Mouse (Mus musculus) liver, embryonic 15.5 days (tissue): ENCODE results near the gene Nipbl. TPM values are rescaled to one million over a fixed set of nuclear protein-coding genes. Genes with fewer than 3 reads are reported as not detected.
"Not testable (repeated sequence)": the region's sequence is repeated elsewhere in the genome, so short reads cannot be mapped to it uniquely, and the experiment has no call there.

Experiments
- ATAC-seq: fragments of 200-750 bp; cut with Nextera tagmentation; 2 replicates; pipeline ENCODE4 v1.8.0; 2017; ENCODE audit warnings: moderate number of reproducible peaks, mild to moderate bottlenecking, moderate library complexity; ENCODE audit not compliant: insufficient read depth
- H3K27ac ChIP-seq: fragments of 300-500 bp; sonication (generic); replicated peaks from 2 replicates; pipeline ENCODE4 v1.5.1; 2015; ENCODE audit warnings: mild to moderate bottlenecking, inconsistent platforms
- H3K27me3 ChIP-seq: fragments of 300-500 bp; sonication (generic); 2 replicates; pipeline ENCODE4 v1.6.1; 2015; ENCODE audit warnings: mild to moderate bottlenecking, inconsistent platforms
- H3K36me3 ChIP-seq: fragments of 300-500 bp; sonication (generic); replicated peaks from 2 replicates; pipeline ENCODE4 v1.6.1; 2015; ENCODE audit warnings: moderate library complexity, mild to moderate bottlenecking, inconsistent platforms
- H3K4me1 ChIP-seq: fragments of 300-500 bp; sonication (generic); replicated peaks from 2 replicates; pipeline ENCODE4 v1.6.1; 2015; ENCODE audit warnings: inconsistent platforms
- H3K4me2 ChIP-seq: fragments of 300-500 bp; sonication (generic); 2 replicates; pipeline ENCODE4 v1.6.1; 2015; ENCODE audit warnings: moderate library complexity, mild to moderate bottlenecking, inconsistent platforms
- H3K4me3 ChIP-seq: fragments of 300-500 bp; sonication (generic); replicated peaks from 2 replicates; pipeline ENCODE4 v1.5.1; 2015; ENCODE audit warnings: mild to moderate bottlenecking, inconsistent platforms
- H3K9ac ChIP-seq: fragments of 300-500 bp; sonication (generic); 2 replicates; pipeline ENCODE4 v1.6.1; 2015; ENCODE audit warnings: moderate library complexity, mild to moderate bottlenecking, inconsistent platforms
- H3K9me3 ChIP-seq: fragments of 300-500 bp; sonication (generic); replicated peaks from 2 replicates; pipeline ENCODE4 v1.6.1; 2016; ENCODE audit warnings: inconsistent platforms
- WGBS: fragments of 180-500 bp; shearing (Covaris S2); methylation state at CpG from one replicate; pipeline ENCODE4 v1.1.7; 2015; ENCODE audit warnings: mixed read lengths; ENCODE audit not compliant: insufficient replicate concordance; 5-methylcytosine and 5-hydroxymethylcytosine counted together
- polyA plus RNA-seq: library from polyadenylated mRNA; unstranded; fragments of >200 nt; fragmentation: Nextera tagmentation; extraction: Ambion mirVana; gene quantifications from 2 replicates; pipeline ENCODE4 v1.2.1, GENCODE M21; 2015

The Nipbl gene
- polyA plus RNA-seq: 6.1 and 6.3 TPM in 2 replicates

DNA sequence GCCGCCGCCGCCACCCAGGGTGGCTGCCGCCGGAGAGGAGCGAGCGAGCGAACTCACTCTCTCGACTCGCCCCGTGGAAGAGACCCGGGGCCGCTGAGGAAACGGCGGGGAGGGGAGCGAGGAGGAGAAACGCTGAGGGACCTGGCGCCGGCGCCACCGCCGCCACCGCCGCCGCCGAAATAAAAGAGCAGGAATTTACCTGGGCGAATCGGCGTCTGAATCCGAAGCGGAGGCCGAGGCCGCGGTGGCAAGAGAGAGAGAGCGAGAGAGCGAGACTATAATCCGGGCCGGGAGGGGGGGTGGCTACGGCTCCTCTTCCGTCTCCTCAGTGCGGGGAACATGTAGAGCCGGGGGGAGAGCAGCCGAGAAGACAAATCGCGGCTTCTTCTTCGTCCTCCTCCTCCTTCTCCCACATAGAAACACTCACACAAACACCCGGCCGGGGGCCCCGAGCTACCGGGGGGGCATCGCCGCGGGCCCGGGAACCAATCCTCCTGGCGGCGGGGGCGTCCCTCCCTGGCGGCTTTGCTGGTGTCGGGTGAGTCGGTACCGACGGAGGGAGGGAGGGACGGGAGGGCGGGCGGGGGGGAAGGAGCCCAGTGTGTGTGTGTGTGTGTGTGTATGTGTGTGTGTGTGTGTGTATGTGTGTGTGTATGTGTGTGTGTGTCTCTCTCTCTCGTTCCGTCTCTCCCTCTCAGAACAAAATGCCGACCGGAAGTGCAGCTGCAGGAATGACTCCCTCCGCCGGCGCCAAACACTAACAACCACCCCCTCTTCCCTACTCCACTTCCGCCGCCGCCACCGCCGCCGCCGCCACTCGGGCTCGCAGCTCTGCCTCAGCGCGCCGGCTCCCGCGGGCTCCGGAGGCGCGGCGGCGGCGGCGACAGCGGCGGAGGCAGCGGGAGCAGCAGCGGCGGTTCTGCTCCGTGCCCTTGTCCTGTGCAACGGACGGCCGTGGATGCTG is at the start of gene Nipbl:
Gene Nipbl (minus strand): TSS at position 538 of the 964 bp plus-strand sequence.
- H3K9ac ChIP-seq: peak within 1 kb of the TSS; percentile 98
- peak; percentile 78 for ATAC-seq
- H3K4me3 ChIP-seq: peak within 1 kb of the TSS; percentile 96
- H3K27me3 ChIP-seq: no peaks in the 10 kb centered on the region
- WGBS: under 1% methylated on average over 81 of the region's 102 CpGs
- no peaks in the 10 kb centered on the region for H3K9me3 ChIP-seq
- H3K27ac ChIP-seq: peak within 1 kb of the TSS; percentile 98
- peak within 1 kb of the TSS; percentile 94 for H3K4me2 ChIP-seq
- peaks cover 27% of the 10 kb centered on the region for H3K4me1 ChIP-seq
- H3K36me3 ChIP-seq: no peaks in the 10 kb centered on the region

DNA sequence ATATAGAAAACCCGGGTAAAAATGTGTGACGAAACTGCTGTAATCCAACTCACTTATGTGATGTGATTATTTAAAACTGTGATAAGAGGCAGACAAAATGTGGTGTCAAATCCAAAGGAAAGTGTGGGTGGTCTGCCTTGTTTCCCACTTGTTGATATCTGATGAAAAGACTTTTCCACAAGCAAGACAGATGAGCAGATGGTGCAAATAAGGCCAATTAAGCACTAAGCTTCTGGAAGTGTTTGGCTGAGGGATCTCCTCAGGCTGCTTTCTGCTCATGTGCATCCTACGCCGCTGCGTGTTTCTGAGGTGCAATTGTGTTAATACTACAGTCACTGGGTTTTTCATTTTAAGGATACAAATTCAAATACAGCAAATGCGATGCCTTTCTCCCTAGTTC is 41.0 kb upstream of the Nipbl start:
- Histone ChIP-seq H3K27me3 (no peaks in the 10 kb centered on the region), H3K27ac (no peak overlapping the region), H3K9me3 (no peaks in the 10 kb centered on the region), H3K36me3 (no peaks in the 10 kb centered on the region), H3K4me1 (no peaks in the 10 kb centered on the region), H3K9ac (no peak overlapping the region), H3K4me3 (no peak overlapping the region), H3K4me2 (no peak overlapping the region)
- no peak for ATAC-seq
- 76% methylated on average over 6 of the region's 6 CpGs for WGBS

DNA sequence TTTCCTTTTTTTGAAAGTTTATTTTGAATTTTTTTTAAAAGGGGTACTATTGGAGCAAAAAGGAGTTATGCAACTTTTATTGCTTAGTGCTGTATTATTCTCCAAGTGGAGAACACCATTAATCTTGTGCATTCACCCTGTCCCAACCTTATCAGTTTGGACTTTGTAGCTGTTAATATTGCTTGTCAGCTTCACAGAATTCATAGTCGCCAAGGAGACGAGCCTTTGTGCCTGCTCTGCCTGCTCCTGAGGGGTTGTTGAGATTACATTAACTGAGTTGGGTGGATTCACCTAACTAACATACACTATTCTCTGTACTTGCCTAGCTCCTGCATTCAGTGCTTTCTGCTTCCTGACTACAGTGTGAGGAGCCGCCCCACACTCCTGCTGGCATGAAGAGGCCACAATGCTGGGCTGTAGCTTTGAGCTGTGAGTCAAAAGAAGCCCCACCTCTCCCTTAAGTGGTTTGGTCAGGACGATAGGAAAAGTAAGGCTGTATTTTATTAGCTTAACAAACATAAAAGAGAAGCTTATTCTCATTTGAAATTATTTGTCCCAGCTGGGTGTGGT is 24.8 kb upstream of the Nipbl start:
- no peaks in the 10 kb centered on the region for H3K9me3 ChIP-seq
- no peak overlapping the region for H3K27ac ChIP-seq
- no peak overlapping the region for H3K9ac ChIP-seq
- H3K36me3 ChIP-seq: no peaks in the 10 kb centered on the region
- 41% methylated on average over 4 of the region's 4 CpGs for WGBS
- no peaks in the 10 kb centered on the region for H3K27me3 ChIP-seq
- no peak for ATAC-seq
- H3K4me3 ChIP-seq: no peak overlapping the region
- no peak overlapping the region for H3K4me2 ChIP-seq
- no peaks in the 10 kb centered on the region for H3K4me1 ChIP-seq

DNA sequence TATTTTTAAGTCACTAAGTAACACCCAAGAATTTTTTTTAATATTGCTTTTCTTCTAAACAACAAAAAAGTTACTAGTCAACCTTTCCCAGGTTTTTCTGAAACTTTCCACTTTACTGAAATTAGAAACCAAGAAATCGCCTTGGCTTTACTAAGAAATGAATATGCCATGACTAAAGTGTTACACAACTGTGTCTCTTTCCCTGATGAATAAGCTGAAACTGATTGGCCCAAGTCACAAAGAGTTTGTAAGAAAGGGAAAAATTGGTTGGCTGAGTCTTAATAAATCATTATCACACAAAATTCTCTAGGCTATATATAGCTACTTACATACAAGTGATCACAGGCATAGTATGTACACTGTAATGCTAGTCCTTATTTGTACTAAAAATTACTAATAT is 19.3 kb upstream of the Nipbl start:
- H3K27me3 ChIP-seq: no peaks in the 10 kb centered on the region
- H3K4me2 ChIP-seq: no peak overlapping the region
- H3K36me3 ChIP-seq: no peaks in the 10 kb centered on the region
- WGBS: 71% methylated on average over 1 of the region's 1 CpGs
- peaks cover 5% of the 10 kb centered on the region; the same call in 1 of the 2 replicates for H3K4me1 ChIP-seq
- no peaks in the 10 kb centered on the region for H3K9me3 ChIP-seq
- H3K27ac ChIP-seq: no peak overlapping the region
- H3K9ac ChIP-seq: no peak overlapping the region
- ATAC-seq: no peak
- no peak overlapping the region for H3K4me3 ChIP-seq

DNA sequence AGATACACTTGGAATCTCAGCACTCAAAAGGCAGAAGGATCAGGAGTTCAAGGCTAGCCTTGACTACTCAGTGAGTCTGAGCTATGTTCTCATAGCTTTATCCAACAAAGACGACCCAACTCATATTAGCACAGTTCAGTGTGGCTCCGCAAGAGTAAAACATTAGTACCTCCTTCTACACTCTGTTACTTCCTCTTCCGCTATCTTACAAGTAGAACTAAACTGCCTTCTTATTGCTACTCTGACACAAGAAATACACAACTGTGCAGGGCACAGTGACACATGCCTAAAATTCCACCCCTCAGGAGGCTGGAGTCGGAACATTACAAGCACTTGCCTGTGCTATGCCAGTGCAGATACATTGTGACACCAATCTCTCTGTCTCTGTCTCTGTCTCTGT is 18.5 kb upstream of the Nipbl start:
- 64% methylated on average over 4 of the region's 4 CpGs for WGBS
- Histone ChIP-seq H3K27ac (no peak overlapping the region), H3K9me3 (no peaks in the 10 kb centered on the region), H3K4me1 (peaks cover 5% of the 10 kb centered on the region; the same call in 1 of the 2 replicates), H3K4me2 (no peak overlapping the region), H3K9ac (no peak overlapping the region), H3K27me3 (no peaks in the 10 kb centered on the region), H3K36me3 (no peaks in the 10 kb centered on the region), H3K4me3 (no peak overlapping the region)
- ATAC-seq: no peak

DNA sequence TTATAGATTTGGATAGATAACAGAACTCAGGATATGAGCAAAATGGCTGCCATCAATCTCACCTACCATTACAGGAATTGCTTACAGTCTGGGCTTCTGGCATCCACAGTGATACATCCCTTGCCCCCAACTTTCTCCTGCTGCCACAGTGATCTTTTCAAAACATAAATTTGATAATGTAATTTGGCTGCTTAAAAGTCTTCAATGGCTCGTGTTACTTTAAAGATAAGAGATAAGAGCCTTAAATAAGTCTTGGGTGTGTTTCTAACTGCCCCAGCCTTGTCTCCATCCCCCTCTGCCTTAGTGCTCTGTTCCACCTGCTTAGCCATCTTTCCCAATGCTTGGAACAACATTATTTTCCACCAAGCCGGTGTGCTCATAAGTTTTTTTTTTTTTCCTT is 16.6 kb upstream of the Nipbl start:
- Histone ChIP-seq H3K9me3 (no peaks in the 10 kb centered on the region), H3K36me3 (no peaks in the 10 kb centered on the region), H3K4me3 (no peak overlapping the region), H3K4me2 (no peak overlapping the region), H3K4me1 (peaks cover 5% of the 10 kb centered on the region; the same call in 1 of the 2 replicates), H3K9ac (no peak overlapping the region), H3K27ac (no peak overlapping the region), H3K27me3 (no peaks in the 10 kb centered on the region)
- WGBS: 40% methylated on average over 2 of the region's 2 CpGs
- ATAC-seq: no peak

DNA sequence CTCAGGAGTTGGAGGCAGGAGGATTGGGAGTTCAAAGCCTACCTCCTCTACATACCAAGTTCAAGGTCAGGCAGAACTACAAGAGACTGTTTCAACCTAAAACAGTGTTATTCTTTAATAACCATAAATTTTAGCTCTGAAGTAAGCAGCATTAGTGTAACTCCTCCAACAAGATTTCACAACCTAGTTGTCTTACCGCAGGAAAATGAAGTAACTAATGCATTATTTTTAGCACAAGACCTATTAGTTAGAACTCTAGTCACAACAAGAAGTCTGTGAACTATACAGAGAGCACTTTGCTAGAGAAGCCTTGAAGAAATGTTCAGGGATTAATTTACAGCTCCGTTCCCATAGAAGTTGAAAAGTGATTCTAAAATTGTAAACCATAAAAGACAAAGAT is 15.7 kb upstream of the Nipbl start:
- WGBS: 58% methylated on average over 2 of the region's 2 CpGs
- no peaks in the 10 kb centered on the region for H3K36me3 ChIP-seq
- H3K4me3 ChIP-seq: no peak overlapping the region
- no peak overlapping the region for H3K9ac ChIP-seq
- peaks cover 5% of the 10 kb centered on the region; the same call in 1 of the 2 replicates for H3K4me1 ChIP-seq
- H3K27ac ChIP-seq: no peak overlapping the region
- no peak overlapping the region for H3K4me2 ChIP-seq
- no peaks in the 10 kb centered on the region for H3K9me3 ChIP-seq
- ATAC-seq: no peak
- no peaks in the 10 kb centered on the region for H3K27me3 ChIP-seq

DNA sequence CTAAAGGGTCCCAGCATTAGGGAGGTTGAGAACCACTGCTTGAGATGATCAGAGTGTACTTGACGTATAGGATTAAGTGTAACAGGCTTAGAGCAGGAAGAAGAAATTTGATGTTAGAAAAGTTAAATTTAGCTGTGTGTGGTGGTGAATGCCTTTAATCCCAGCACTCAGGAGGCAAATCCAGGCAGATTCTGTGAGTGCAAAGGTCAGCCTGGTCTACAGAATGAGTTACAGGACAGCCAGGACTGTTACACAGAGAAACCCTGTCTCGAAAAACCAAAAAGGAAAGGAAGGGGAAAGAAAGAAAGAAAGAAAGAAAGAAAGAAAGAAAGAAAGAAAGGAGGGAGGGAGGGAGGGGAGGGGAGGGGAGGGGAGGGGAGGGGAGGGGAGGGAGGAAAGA is 12.0 kb upstream of the Nipbl start:
- not testable (repeated sequence) for H3K4me2 ChIP-seq, H3K9me3 ChIP-seq, ATAC-seq, H3K4me3 ChIP-seq, H3K36me3 ChIP-seq, H3K27ac ChIP-seq, H3K27me3 ChIP-seq, H3K4me1 ChIP-seq, H3K9ac ChIP-seq
- WGBS: 58% methylated on average over 2 of the region's 2 CpGs

DNA sequence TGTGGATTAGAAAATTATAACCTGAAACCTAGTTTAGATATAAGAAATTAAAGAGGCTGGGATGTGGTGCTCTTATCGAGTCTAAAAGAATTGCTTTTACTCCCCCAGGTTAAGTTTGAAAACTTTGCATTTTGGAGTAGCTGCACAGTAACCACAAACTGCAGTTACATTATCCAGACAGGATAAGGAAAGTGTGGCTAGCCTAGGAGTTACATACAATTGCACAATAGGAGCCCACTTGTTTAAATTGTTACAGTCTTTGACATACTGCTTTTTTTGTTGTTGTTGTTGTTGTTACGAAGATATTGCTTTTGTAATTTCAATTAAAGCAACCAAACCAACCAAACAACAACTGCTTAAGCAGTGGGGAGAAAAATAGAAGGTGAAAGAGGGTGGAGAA is 11.2 kb upstream of the Nipbl start:
- Histone ChIP-seq H3K27me3 (no peaks in the 10 kb centered on the region), H3K4me3 (no peak overlapping the region), H3K36me3 (no peaks in the 10 kb centered on the region), H3K9me3 (no peaks in the 10 kb centered on the region), H3K27ac (no peak overlapping the region), H3K9ac (no peak overlapping the region), H3K4me2 (no peak overlapping the region), H3K4me1 (no peaks in the 10 kb centered on the region; the same call in 1 of the 2 replicates)
- WGBS: 40% methylated on average over 2 of the region's 2 CpGs
- no peak for ATAC-seq

DNA sequence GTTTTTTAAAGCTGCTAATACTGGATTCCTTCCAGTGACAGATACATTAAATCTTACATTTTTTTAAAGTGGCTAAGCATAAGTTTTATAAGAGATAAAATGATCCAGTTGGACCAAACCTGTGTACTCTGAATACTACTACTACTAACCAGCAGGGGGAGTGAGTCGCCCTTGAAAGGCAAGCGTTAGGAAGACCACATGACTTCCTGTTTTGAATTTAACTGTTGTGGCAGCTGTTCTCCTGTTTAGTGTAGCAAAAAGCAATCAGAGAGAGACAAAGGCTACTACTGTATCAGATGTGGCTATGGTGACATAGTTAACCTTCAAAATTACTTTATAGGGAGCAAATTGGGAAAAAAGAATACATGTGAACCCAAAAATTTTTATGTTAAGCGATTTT is 6.8 kb upstream of the Nipbl start:
- no peak overlapping the region for H3K9ac ChIP-seq
- no peak overlapping the region for H3K4me3 ChIP-seq
- WGBS: 35% methylated on average over 3 of the region's 3 CpGs
- H3K27me3 ChIP-seq: no peaks in the 10 kb centered on the region
- H3K4me2 ChIP-seq: no peak overlapping the region
- no peak overlapping the region for H3K27ac ChIP-seq
- H3K9me3 ChIP-seq: no peaks in the 10 kb centered on the region
- no peaks in the 10 kb centered on the region for H3K36me3 ChIP-seq
- H3K4me1 ChIP-seq: peaks cover 17% of the 10 kb centered on the region
- ATAC-seq: peak; percentile 59; the same call in 1 of the 2 replicates

DNA sequence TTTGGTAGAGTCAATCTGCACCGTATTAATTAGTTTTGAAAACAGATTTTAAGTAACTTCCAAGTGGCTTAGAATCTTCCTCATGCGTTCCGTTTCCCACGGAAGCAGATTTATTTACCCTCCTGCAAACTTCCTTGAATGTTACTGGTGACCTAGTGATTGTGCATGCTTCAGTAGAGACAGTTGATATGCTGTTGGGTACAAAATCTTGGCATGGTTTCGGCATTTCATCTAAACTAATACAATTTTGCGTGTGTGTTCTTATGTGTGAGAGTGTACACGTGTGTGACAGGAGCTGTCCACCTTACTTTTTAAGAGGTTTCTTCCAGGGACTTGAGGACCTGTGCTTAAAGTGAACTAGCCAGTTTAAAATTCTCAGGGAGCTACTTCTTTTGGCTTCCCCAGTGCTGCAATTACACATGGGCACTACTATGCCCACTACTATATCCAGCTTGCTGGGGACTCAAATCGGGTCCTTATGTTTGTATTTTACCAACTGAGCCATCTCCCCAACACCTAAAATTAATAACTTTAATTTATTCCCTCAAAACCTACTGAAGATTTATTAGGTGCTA is 3.0 kb upstream of the Nipbl start:
- WGBS: 66% methylated on average over 8 of the region's 8 CpGs
- H3K9me3 ChIP-seq: no peaks in the 10 kb centered on the region
- peak overlapping the region; percentile 25 for H3K4me3 ChIP-seq
- no peaks in the 10 kb centered on the region for H3K36me3 ChIP-seq
- H3K4me2 ChIP-seq: peak overlapping the region; percentile 94
- H3K9ac ChIP-seq: no peak overlapping the region
- H3K27ac ChIP-seq: no peak overlapping the region
- peaks cover 21% of the 10 kb centered on the region for H3K4me1 ChIP-seq
- no peak for ATAC-seq
- H3K27me3 ChIP-seq: no peaks in the 10 kb centered on the region
